Mouse (Mus musculus): ENCODE data around the gene Lrpprc. TPM values are rescaled to one million over a fixed set of nuclear protein-coding genes. Genes with fewer than 3 reads are reported as not detected.

Gene Lrpprc
- polyA plus RNA-seq, 1 experiment: 42.6 TPM

GRCm38 (mm10) chr17:84665053-84665452, 125.5 kb downstream of the Lrpprc start:
- Histone ChIP-seq H3K4me3 (ENCODE audit: insufficient read depth, low read length) (no peak overlapping the region), H3K4me1 (ENCODE audit: control insufficient read depth, insufficient read depth, low read length) (no peaks in the 10 kb centered on the region), H3K27ac (ENCODE audit: insufficient read depth, low read length) (no peak overlapping the region)
- TF ChIP-seq POLR2A (IDR thresholded peaks at IDR 0.05; ENCODE audit: low read depth, low read length) (no peak), CTCF (IDR thresholded peaks at IDR 0.05; ENCODE audit: borderline replicate concordance, insufficient read depth, low read length) (no peak)

GRCm38 (mm10) chr17:84658951-84659350, 131.6 kb downstream of the Lrpprc start:
- no peak overlapping the region for H3K4me3 ChIP-seq (ENCODE audit: insufficient read depth, low read length)
- H3K27ac ChIP-seq (ENCODE audit: insufficient read depth, low read length): no peak overlapping the region
- TF ChIP-seq CTCF (IDR thresholded peaks at IDR 0.05; ENCODE audit: borderline replicate concordance, insufficient read depth, low read length) (no peak), POLR2A (IDR thresholded peaks at IDR 0.05; ENCODE audit: low read depth, low read length) (no peak)
- no peaks in the 10 kb centered on the region; the same call in 1 of the 2 replicates for H3K4me1 ChIP-seq (ENCODE audit: control insufficient read depth, insufficient read depth, low read length)

GRCm38 (mm10) chr17:84658195-84658594, 132.4 kb downstream of the Lrpprc start:
- Histone ChIP-seq H3K4me3 (ENCODE audit: insufficient read depth, low read length) (no peak overlapping the region), H3K27ac (ENCODE audit: insufficient read depth, low read length) (no peak overlapping the region), H3K4me1 (ENCODE audit: control insufficient read depth, insufficient read depth, low read length) (no peaks in the 10 kb centered on the region; the same call in 1 of the 2 replicates)
- no peak for TF ChIP-seq CTCF (IDR thresholded peaks at IDR 0.05; ENCODE audit: borderline replicate concordance, insufficient read depth, low read length)

GRCm38 (mm10) chr17:84657782-84658181, 132.8 kb downstream of the Lrpprc start:
- H3K4me3 ChIP-seq (ENCODE audit: insufficient read depth, low read length): no peak overlapping the region
- TF ChIP-seq CTCF (IDR thresholded peaks at IDR 0.05; ENCODE audit: borderline replicate concordance, insufficient read depth, low read length): no peak
- TF ChIP-seq POLR2A (IDR thresholded peaks at IDR 0.05; ENCODE audit: low read depth, low read length): no peak
- H3K4me1 ChIP-seq (ENCODE audit: control insufficient read depth, insufficient read depth, low read length): no peaks in the 10 kb centered on the region; the same call in 1 of the 2 replicates
- no peak overlapping the region for H3K27ac ChIP-seq (ENCODE audit: insufficient read depth, low read length)

GRCm38 (mm10) chr17:84657422-84657732, 133.2 kb downstream of the Lrpprc start:
- no peak overlapping the region for H3K27ac ChIP-seq (ENCODE audit: insufficient read depth, low read length)
- TF ChIP-seq CTCF (IDR thresholded peaks at IDR 0.05; ENCODE audit: borderline replicate concordance, insufficient read depth, low read length) (no peak), POLR2A (IDR thresholded peaks at IDR 0.05; ENCODE audit: low read depth, low read length) (no peak)
- H3K4me1 ChIP-seq (ENCODE audit: control insufficient read depth, insufficient read depth, low read length): no peaks in the 10 kb centered on the region; the same call in 1 of the 2 replicates

GRCm38 (mm10) chr17:84656653-84657421, 133.8 kb downstream of the Lrpprc start:
- Histone ChIP-seq H3K4me1 (ENCODE audit: control insufficient read depth, insufficient read depth, low read length) (no peaks in the 10 kb centered on the region; the same call in 1 of the 2 replicates), H3K4me3 (ENCODE audit: insufficient read depth, low read length) (no peak overlapping the region), H3K27ac (ENCODE audit: insufficient read depth, low read length) (no peak overlapping the region)
- TF ChIP-seq CTCF (IDR thresholded peaks at IDR 0.05; ENCODE audit: borderline replicate concordance, insufficient read depth, low read length) (no peak), POLR2A (IDR thresholded peaks at IDR 0.05; ENCODE audit: low read depth, low read length) (no peak)

More at GRCm38 (mm10) chr17:84657422-84657732, 133.2 kb downstream of the Lrpprc start:
- no peak overlapping the region for H3K4me3 ChIP-seq (ENCODE audit: insufficient read depth, low read length)

GRCm38 (mm10) chr17:84656205-84656604, 134.4 kb downstream of the Lrpprc start:
- Histone ChIP-seq H3K27ac (ENCODE audit: insufficient read depth, low read length) (no peak overlapping the region), H3K4me1 (ENCODE audit: control insufficient read depth, insufficient read depth, low read length) (no peaks in the 10 kb centered on the region; the same call in 1 of the 2 replicates), H3K4me3 (ENCODE audit: insufficient read depth, low read length) (no peak overlapping the region)
- TF ChIP-seq CTCF (IDR thresholded peaks at IDR 0.05; ENCODE audit: borderline replicate concordance, insufficient read depth, low read length): no peak
- TF ChIP-seq POLR2A (IDR thresholded peaks at IDR 0.05; ENCODE audit: low read depth, low read length): no peak

Other genes starting within 250 kb of the Lrpprc start
- gene Dync2li1, start 164.3 kb downstream of the Lrpprc start, polyA plus RNA-seq (2011; ENCODE audit: insufficient read length, low read depth, missing spikeins): 18.9 and 21.4 TPM in 2 replicates
- gene Abcg8, start 114.5 kb downstream of the Lrpprc start, polyA plus RNA-seq (2011; ENCODE audit: insufficient read length, low read depth, missing spikeins): not detected in 2 replicates
- gene Abcg5, start 107.8 kb downstream of the Lrpprc start, polyA plus RNA-seq (2011; ENCODE audit: insufficient read length, low read depth, missing spikeins): not detected in 2 replicates
- 56.9 and 63.1 TPM in 2 replicates for gene Ppm1b, start 166.0 kb upstream of the Lrpprc start, polyA plus RNA-seq (2011; ENCODE audit: insufficient read length, low read depth, missing spikeins)
- 0.57 TPM in 1 of 2 replicates, not detected in the other for gene Slc3a1, start 237.6 kb upstream of the Lrpprc start, polyA plus RNA-seq (2011; ENCODE audit: insufficient read length, low read depth, missing spikeins)